Mouse (Mus musculus): ENCODE results near the gene Gm8298.
A peak's percentile ranks its signal among the peaks of the same experiment; 100 is the strongest.
"Not testable (repeated sequence)": the region's sequence is repeated elsewhere in the genome, so short reads cannot be mapped to it uniquely, and the experiment has no call there.

Gene Gm8298

GRCm38 (mm10) chr3:59860751-59861150, at the start of gene Gm8298:
Gene Gm8298, plus strand, starts transcription at chr3:59861051.
- no peak for DNase-seq

DNA sequence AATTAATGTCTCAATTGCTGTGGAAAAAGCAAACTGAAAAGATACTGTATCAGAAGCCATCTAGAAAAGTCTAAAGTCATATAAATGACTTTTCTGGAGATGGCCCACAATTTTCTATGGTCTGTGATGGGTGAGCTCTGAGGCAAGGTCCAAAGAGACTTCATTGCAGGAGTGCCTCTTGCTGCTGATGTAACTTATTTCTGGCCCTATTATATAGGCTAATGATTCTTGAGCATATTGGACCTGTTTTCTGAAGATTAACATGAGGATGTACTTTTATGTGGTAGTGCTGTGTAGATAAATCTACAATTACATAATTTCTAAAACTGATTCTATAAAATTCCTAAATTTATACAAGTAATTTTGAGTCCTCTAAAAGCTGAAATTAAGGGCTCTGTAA, 47.7 kb upstream of the Gm8298 start:
- no peak for DNase-seq

DNA sequence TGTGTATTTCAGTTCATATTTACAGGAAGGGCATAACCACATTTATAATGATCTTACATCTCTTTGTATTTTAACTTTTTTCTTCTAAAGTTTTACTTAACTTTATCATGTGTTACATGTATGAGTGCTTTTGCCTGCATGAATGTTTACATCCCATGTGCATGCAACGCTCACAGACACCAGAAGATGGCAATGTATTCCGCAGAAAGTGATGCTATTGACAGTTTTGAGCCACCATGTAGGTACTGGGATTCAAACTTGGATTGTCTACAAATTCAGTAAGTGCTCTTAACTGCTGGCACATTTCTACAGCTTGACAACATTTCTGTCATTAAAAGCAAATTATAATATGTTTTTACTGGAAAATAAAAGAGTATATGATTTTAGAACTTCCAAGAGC, 9.9 kb downstream of the Gm8298 start:
- DNase-seq = no peak

DNA sequence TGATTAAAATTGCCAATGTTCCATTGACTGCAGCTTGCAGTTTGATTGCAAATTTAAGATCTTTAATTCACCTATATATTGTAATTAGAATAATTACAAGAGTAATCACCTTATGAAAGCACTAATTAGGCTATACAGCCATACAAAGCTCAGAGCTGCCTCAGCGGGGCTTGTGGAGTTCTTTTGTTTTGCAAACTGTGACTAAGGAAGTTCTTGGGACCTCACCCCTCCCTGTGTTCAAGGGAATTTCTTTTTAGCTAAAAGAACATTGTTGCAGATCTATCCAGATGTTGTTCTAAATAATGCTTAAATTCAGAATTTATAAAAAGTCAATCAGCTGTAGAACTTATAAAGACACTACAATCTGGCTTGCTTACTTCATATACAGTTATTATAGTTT, 16.8 kb downstream of the Gm8298 start:
- not testable (repeated sequence) for DNase-seq

- not testable (repeated sequence) for DNase-seq
These were observed 19.1 kb downstream of the Gm8298 start for GRCm38 (mm10) chr3:59879801-59880554.

- peak; percentile 72 for DNase-seq
These were observed 32.4 kb downstream of the Gm8298 start for GRCm38 (mm10) chr3:59893276-59893675.

GRCm38 (mm10) chr3:59924914-59925313, 64.1 kb downstream of the Gm8298 start, which contains the start of gene C130079G13Rik:
Gene C130079G13Rik, plus strand, starts transcription at chr3:59925214.
- no peak for DNase-seq
